Mouse (Mus musculus) midbrain, embryonic 16.5 days (tissue): ENCODE measurements around the gene Acsbg1. TPM values are rescaled to one million over a fixed set of nuclear protein-coding genes. Genes with fewer than 3 reads are reported as not detected.
A peak's percentile ranks its signal among the peaks of the same experiment; 100 is the strongest.

Experiments
- ATAC-seq: fragments of 200-750 bp; cut with Nextera tagmentation; 2 replicates; pipeline ENCODE4 v1.8.0; 2017; ENCODE audit warnings: moderate TSS enrichment
- H3K27ac ChIP-seq: fragments of 300-500 bp; sonication (generic); 2 replicates; pipeline ENCODE4 v1.5.1; 2014; ENCODE audit warnings: mild to moderate bottlenecking, low read length, mixed read lengths
- H3K27me3 ChIP-seq: fragments of 300-500 bp; sonication (generic); 2 replicates; pipeline ENCODE4 v1.6.1; 2014; ENCODE audit warnings: low read depth, low read length, mixed read lengths; ENCODE audit not compliant: control insufficient read depth, insufficient read depth
- H3K36me3 ChIP-seq: fragments of 300-500 bp; sonication (generic); 2 replicates; pipeline ENCODE4 v1.6.1; 2014; ENCODE audit warnings: mild to moderate bottlenecking, low read length, moderate library complexity, mixed read lengths; ENCODE audit not compliant: control insufficient read depth, insufficient read depth
- H3K4me1 ChIP-seq: fragments of 300-500 bp; sonication (generic); 2 replicates; pipeline ENCODE4 v1.6.1; 2014; ENCODE audit warnings: mild to moderate bottlenecking, low read length, mixed read lengths; ENCODE audit not compliant: control insufficient read depth, insufficient read depth
- H3K4me2 ChIP-seq: fragments of 300-500 bp; sonication (generic); 2 replicates; pipeline ENCODE4 v1.6.1; 2014; ENCODE audit warnings: mild to moderate bottlenecking, low read length, mixed read lengths
- H3K4me3 ChIP-seq: fragments of 300-500 bp; sonication (generic); 2 replicates; pipeline ENCODE4 v1.5.1; 2014; ENCODE audit warnings: low read depth, mild to moderate bottlenecking, low read length, moderate library complexity, mixed read lengths
- H3K9ac ChIP-seq: fragments of 300-500 bp; sonication (generic); 2 replicates; pipeline ENCODE4 v1.6.1; 2014; ENCODE audit warnings: low read depth, low read length, mixed read lengths
- H3K9me3 ChIP-seq: fragments of 300-500 bp; sonication (generic); replicated peaks from 2 replicates; pipeline ENCODE4 v1.6.1; 2014; ENCODE audit warnings: mild to moderate bottlenecking, low read length, mixed read lengths; ENCODE audit not compliant: control insufficient read depth, poor library complexity, severe bottlenecking
- WGBS: fragments of 180-500 bp; shearing (Covaris S2); extraction: QIAGEN DNeasy Blood & Tissue Kit; methylation state at CpG from one replicate; pipeline ENCODE4 v1.1.7; 2014; 5-methylcytosine and 5-hydroxymethylcytosine counted together
- polyA plus RNA-seq: library from polyadenylated mRNA; unstranded; fragments of >200 nt; fragmentation: Nextera tagmentation; extraction: Ambion mirVana; gene quantifications from 2 replicates; pipeline ENCODE4 v1.2.1, GENCODE M21; 2015

The Acsbg1 gene
- polyA plus RNA-seq, 1 experiment from 2014 or later, result 33.4 TPM

DNA sequence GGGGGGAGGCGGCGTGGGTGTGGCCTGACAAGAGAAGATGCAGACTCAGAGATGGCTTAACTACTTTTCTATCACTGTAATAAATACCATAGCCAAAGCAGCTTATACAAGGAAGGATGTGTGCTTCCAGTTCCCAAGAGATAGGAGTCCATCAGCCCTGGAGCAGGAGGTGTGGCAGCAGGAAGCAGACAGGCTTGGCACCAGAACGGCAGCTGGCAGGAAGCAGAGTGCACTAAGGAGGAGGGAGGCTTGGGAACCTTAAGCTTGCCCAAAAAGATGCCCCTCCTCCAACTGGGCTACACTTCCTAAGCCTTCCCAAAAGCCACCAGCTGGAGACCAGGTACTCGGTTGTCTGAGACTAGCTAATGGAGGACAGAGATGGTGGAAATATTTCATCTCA is 21.2 kb upstream of the Acsbg1 start:
- WGBS, result 49% methylated on average over 2 of the region's 4 CpGs
- Histone ChIP-seq H3K4me3 (no peak overlapping the region), H3K36me3 (no peaks in the 10 kb centered on the region), H3K9me3 (no peaks in the 10 kb centered on the region), H3K9ac (no peak overlapping the region), H3K4me1 (no peaks in the 10 kb centered on the region), H3K27me3 (no peaks in the 10 kb centered on the region), H3K27ac (no peak overlapping the region), H3K4me2 (no peak overlapping the region)
- no peak for ATAC-seq

DNA sequence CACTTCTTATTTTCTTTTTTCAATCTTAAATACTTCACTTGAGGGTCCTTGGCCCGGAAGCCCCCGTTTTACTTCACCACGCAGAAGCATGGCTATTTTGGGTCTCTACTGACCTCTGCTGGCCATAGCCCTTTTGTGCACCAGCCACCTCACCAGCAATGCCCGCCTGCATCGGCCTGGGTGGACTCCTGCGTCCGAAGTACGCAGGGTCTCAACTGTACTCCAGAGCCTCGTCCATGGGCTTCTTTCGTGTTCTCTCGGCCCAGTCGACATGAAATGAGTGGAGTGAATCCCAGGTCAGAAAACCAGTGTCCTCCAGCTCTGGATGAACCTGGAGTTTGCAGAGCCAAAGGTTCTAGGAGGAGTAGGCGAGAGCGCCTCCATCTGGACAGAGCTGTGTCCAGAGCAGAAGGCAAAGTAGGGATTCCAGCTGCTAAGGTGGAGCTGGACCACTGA is 14.9 kb upstream of the Acsbg1 start:
- 0 out of 2 replicates have a peak overlapping the region, but pooled peaks have one; percentile 27 for H3K9ac ChIP-seq
- 2% methylated on average over 14 of the region's 14 CpGs for WGBS

DNA sequence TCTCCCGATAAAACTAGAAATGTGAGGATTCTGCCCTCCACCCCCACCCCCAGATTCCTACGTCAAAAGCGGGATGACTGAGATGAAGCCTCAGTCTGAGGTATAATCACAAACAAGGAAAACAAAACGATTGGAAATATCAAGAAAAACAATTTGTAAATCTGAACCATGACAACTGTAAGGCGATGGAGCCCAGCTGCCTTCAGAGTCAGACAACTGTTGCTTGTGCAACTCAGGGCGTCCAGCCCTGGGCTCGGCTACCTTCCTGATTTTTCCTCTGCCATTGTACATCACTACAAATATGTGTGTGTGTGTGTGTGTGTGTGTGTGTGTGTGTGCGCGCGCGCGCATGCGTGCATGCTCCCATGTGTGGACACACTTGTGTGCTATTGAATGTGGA is 12.2 kb upstream of the Acsbg1 start:
- no peak overlapping the region for H3K4me3 ChIP-seq
- WGBS, result 88% methylated on average over 13 of the region's 13 CpGs

More for the DNA sequence above, 14.9 kb upstream of the Acsbg1 start:
- Histone ChIP-seq H3K27ac (no peak overlapping the region), H3K36me3 (no peaks in the 10 kb centered on the region), H3K9me3 (no peaks in the 10 kb centered on the region), H3K4me2 (peak overlapping the region; percentile 50), H3K27me3 (no peaks in the 10 kb centered on the region), H3K4me3 (peak overlapping the region; percentile 18; the same call in 1 of the 2 replicates), H3K4me1 (no peaks in the 10 kb centered on the region)
- ATAC-seq, result peak; percentile 84

GRCm38 (mm10) chr9:54671962-54672361 is 10.3 kb upstream of the Acsbg1 start:
- Histone ChIP-seq H3K27me3 (no peaks in the 10 kb centered on the region), H3K4me1 (no peaks in the 10 kb centered on the region), H3K4me3 (no peak overlapping the region), H3K9me3 (no peaks in the 10 kb centered on the region), H3K9ac (no peak overlapping the region), H3K27ac (no peak overlapping the region), H3K4me2 (no peak overlapping the region), H3K36me3 (no peaks in the 10 kb centered on the region)
- 80% methylated on average over 3 of the region's 3 CpGs for WGBS
- no peak for ATAC-seq

More for the DNA sequence above, 12.2 kb upstream of the Acsbg1 start:
- Histone ChIP-seq H3K27ac (no peak overlapping the region), H3K36me3 (no peaks in the 10 kb centered on the region), H3K9ac (no peak overlapping the region), H3K4me2 (no peak overlapping the region), H3K9me3 (no peaks in the 10 kb centered on the region), H3K27me3 (no peaks in the 10 kb centered on the region), H3K4me1 (no peaks in the 10 kb centered on the region)
- ATAC-seq, result no peak

DNA sequence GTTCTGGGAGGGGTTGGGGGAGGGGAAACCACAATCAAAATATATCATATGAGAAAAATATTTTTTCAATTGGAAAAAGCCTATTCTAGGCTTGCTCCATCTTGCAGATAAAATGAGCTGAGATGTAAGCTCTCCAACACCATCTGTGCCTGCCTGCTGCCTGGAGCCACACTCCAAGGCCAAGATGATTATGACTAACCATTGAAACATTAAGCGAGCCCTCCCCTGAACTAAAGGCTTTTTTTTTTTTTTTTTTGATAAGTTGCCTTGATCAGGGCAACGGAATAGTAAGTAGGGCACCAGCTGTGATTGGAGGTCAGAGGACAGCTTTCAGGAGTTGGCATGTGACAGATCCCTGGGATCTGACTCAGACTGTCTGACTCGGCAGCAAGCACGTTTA is 6.8 kb upstream of the Acsbg1 start:
- Histone ChIP-seq H3K4me3 (no peak overlapping the region), H3K4me1 (no peaks in the 10 kb centered on the region), H3K27me3 (no peaks in the 10 kb centered on the region), H3K27ac (no peak overlapping the region), H3K9me3 (no peaks in the 10 kb centered on the region), H3K36me3 (no peaks in the 10 kb centered on the region), H3K9ac (no peak overlapping the region), H3K4me2 (no peak overlapping the region)
- no peak for ATAC-seq
- WGBS, result 46% methylated on average over 4 of the region's 4 CpGs

DNA sequence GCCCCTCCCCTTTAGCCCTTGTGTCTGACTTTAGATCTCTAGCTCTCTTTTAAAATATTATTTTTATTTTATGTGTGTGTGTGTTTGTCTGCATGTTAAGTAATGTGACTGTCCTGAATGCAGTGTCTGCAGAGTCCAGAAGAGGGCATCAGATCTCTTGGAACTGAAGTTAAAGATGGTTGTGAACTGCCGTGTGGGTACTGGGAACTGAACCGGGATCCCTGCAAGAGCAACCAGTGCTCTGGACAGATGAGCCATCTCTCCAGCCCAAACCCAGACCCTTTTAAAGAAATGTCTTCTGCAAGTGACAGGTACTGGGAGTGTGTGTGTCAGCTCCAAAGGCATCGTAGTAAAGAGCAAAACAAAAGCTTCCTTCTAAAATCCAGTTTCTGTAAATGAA is 4.4 kb upstream of the Acsbg1 start:
- no peak for ATAC-seq
- no peak overlapping the region for H3K9ac ChIP-seq

GRCm38 (mm10) chr9:54664358-54664757 is 2.7 kb upstream of the Acsbg1 start:
- Histone ChIP-seq H3K4me2 (no peak overlapping the region), H3K9me3 (no peaks in the 10 kb centered on the region), H3K27me3 (no peaks in the 10 kb centered on the region), H3K27ac (no peak overlapping the region), H3K4me1 (no peaks in the 10 kb centered on the region), H3K36me3 (no peaks in the 10 kb centered on the region), H3K4me3 (no peak overlapping the region), H3K9ac (no peak overlapping the region)
- ATAC-seq, result no peak
- 78% methylated on average over 9 of the region's 9 CpGs for WGBS

More for the DNA sequence above, 4.4 kb upstream of the Acsbg1 start:
- WGBS, result 95% methylated on average over 3 of the region's 3 CpGs
- no peak overlapping the region for H3K4me3 ChIP-seq
- H3K4me1 ChIP-seq, result no peaks in the 10 kb centered on the region
- H3K9me3 ChIP-seq, result no peaks in the 10 kb centered on the region
- H3K36me3 ChIP-seq, result no peaks in the 10 kb centered on the region
- no peak overlapping the region for H3K4me2 ChIP-seq
- no peaks in the 10 kb centered on the region for H3K27me3 ChIP-seq
- H3K27ac ChIP-seq, result no peak overlapping the region

- no peak overlapping the region for H3K4me3 ChIP-seq
- no peak overlapping the region for H3K27ac ChIP-seq
- ATAC-seq, result no peak
- H3K9me3 ChIP-seq, result no peaks in the 10 kb centered on the region
- H3K36me3 ChIP-seq, result no peaks in the 10 kb centered on the region
- no peak overlapping the region for H3K9ac ChIP-seq
- 89% methylated on average over 6 of the region's 6 CpGs for WGBS
- H3K4me1 ChIP-seq, result no peaks in the 10 kb centered on the region
- H3K4me2 ChIP-seq, result no peak overlapping the region
- no peaks in the 10 kb centered on the region for H3K27me3 ChIP-seq
Measured at GRCm38 (mm10) chr9:54658773-54659172, 2.9 kb downstream of the Acsbg1 start.

DNA sequence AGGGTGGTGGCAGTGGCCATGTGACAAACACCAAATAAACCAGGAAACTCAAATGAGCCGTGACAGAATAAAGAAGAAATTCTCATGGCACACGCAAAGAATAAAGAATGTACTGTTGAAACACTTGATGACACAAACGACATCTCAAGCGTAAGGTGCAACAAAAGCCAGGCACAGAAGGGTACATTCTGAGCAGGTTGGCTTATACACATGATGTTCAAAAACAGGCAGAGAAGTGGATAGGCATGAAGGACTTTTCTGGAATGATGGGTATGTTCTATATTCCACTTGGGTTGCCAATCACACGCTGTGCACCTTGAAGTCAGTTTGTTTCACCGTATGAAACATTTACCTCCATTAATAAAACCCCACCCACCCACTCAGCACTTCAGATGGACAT is 5.3 kb downstream of the Acsbg1 start:
- WGBS, result 87% methylated on average over 6 of the region's 6 CpGs
- Histone ChIP-seq H3K9me3 (no peaks in the 10 kb centered on the region), H3K9ac (no peak overlapping the region), H3K27me3 (no peaks in the 10 kb centered on the region), H3K4me3 (no peak overlapping the region), H3K27ac (no peak overlapping the region), H3K4me1 (no peaks in the 10 kb centered on the region), H3K4me2 (no peak overlapping the region), H3K36me3 (no peaks in the 10 kb centered on the region)
- no peak for ATAC-seq
